Mouse (Mus musculus): ENCODE measurements around the gene Nell2.

DNA sequence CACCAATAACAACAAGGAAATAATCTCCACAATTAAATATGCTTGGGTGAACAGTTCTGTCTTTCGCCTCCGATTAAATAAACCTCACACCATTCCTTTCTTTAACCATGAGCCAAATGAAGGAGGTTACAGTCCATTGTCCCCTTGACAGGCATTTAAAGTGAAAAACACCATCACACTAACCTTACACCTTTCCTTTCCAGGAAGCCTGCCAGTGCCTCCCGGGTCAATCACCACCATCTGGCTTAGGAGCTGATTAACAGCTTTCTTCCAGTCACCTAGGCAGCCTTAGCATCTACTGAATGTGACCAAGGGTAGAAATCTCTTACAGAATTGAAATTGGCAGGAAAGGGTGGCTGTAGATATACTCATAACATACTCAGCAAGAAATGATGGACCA, 371.5 kb downstream of the Nell2 start:
- no peak for TF ChIP-seq CTCF (IDR thresholded peaks at IDR 0.05; ENCODE audit: low read depth)
- TF ChIP-seq EP300 (IDR thresholded peaks at IDR 0.05; ENCODE audit: low read depth) = no peak

Measured in heart, postnatal 0 days (tissue).